Mouse (Mus musculus): ENCODE results near the gene Adam11.

Gene Adam11

DNA sequence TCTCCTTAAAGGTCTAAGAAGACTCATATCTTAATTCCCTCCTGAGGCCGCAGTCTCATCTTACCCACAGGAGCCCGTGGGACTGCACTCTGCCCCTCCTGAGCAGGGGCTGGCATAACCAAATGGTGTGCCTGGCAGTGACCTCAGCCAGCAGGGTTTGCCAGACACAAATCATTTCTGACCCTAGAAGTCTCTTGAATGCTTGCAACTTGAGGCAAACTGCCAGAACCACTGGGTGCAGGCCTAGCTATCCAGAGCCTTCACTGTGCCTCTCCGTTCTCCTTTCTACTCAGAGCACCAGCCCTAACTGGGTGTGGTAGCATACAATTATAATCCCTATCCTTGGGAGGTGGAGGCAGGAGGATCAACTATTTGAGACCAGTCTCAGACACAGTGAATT, 16.5 kb upstream of the Adam11 start:
- H3K36me3 ChIP-seq (ENCODE audit: insufficient read depth, low read length), result no peaks in the 10 kb centered on the region
- H3K27me3 ChIP-seq (ENCODE audit: insufficient read depth, low read length), result peaks cover 37% of the 10 kb centered on the region
- no peak for TF ChIP-seq CTCF (conservative IDR thresholded peaks at IDR 0.05; ENCODE audit: low read length)
- no peak for TF ChIP-seq NANOG (IDR thresholded peaks at IDR 0.05; ENCODE audit: borderline replicate concordance, low read length)
- no peak for TF ChIP-seq POU5F1 (IDR thresholded peaks at IDR 0.05; ENCODE audit: borderline replicate concordance, low read length)

DNA sequence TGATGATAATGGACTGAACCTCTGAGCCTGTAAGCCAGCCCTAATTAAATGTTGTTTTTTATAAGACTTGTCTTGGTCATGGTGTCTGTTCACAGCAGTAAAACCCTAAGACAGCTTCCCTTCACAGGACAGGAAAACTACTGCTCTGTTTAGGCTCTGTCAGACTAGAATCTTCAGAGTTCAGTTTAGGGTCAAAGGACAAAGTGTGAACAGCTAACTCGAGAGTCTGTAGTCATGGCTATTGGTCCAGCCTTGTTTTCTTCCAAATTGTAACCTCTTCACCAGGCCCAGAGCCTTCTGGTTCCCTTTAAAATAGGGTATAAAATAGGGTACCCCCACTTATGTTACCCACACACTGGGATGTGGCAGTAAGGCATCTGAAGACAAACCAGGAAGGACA, 13.4 kb upstream of the Adam11 start:
- H3K9me3 ChIP-seq (ENCODE audit: low read length), result no peaks in the 10 kb centered on the region
- peaks cover 18% of the 10 kb centered on the region for H3K4me1 ChIP-seq (replicated peaks; ENCODE audit: low read depth, low read length)
- TF ChIP-seq POU5F1 (IDR thresholded peaks at IDR 0.05; ENCODE audit: borderline replicate concordance, low read length) (no peak), NANOG (IDR thresholded peaks at IDR 0.05; ENCODE audit: borderline replicate concordance, low read length) (no peak), CTCF (conservative IDR thresholded peaks at IDR 0.05; ENCODE audit: low read length) (no peak)
- H3K4me3 ChIP-seq (replicated peaks; ENCODE audit: low read length), result no peak overlapping the region
- peaks cover 35% of the 10 kb centered on the region for H3K27me3 ChIP-seq (ENCODE audit: insufficient read depth, low read length)
- no peaks in the 10 kb centered on the region for H3K36me3 ChIP-seq (ENCODE audit: insufficient read depth, low read length)

More for the DNA sequence above, 16.5 kb upstream of the Adam11 start:
- Histone ChIP-seq H3K9me3 (ENCODE audit: low read length) (no peaks in the 10 kb centered on the region), H3K4me1 (replicated peaks; ENCODE audit: low read depth, low read length) (peaks cover 32% of the 10 kb centered on the region), H3K4me3 (replicated peaks; ENCODE audit: low read length) (no peak overlapping the region)

- H3K36me3 ChIP-seq (ENCODE audit: insufficient read depth, low read length), result no peaks in the 10 kb centered on the region
- H3K27me3 ChIP-seq (ENCODE audit: insufficient read depth, low read length), result peaks cover 31% of the 10 kb centered on the region
- H3K4me3 ChIP-seq (replicated peaks; ENCODE audit: low read length), result no peak overlapping the region
- peaks cover 22% of the 10 kb centered on the region for H3K4me1 ChIP-seq (replicated peaks; ENCODE audit: low read depth, low read length)
- H3K9me3 ChIP-seq (ENCODE audit: low read length), result no peaks in the 10 kb centered on the region
- no peak for TF ChIP-seq CTCF (conservative IDR thresholded peaks at IDR 0.05; ENCODE audit: low read length)
- no peak for TF ChIP-seq POU5F1 (IDR thresholded peaks at IDR 0.05; ENCODE audit: borderline replicate concordance, low read length)
- no peak for TF ChIP-seq NANOG (IDR thresholded peaks at IDR 0.05; ENCODE audit: borderline replicate concordance, low read length)
Measured at GRCm38 (mm10) chr11:102748381-102748780, 12.9 kb upstream of the Adam11 start.

GRCm38 (mm10) chr11:102749712-102750111, 11.5 kb upstream of the Adam11 start:
- peaks cover 28% of the 10 kb centered on the region for H3K4me1 ChIP-seq (replicated peaks; ENCODE audit: low read depth, low read length)
- TF ChIP-seq CTCF (conservative IDR thresholded peaks at IDR 0.05; ENCODE audit: low read length), result no peak
- no peak for TF ChIP-seq NANOG (IDR thresholded peaks at IDR 0.05; ENCODE audit: borderline replicate concordance, low read length)
- no peak for TF ChIP-seq POU5F1 (IDR thresholded peaks at IDR 0.05; ENCODE audit: borderline replicate concordance, low read length)
- no peaks in the 10 kb centered on the region for H3K9me3 ChIP-seq (ENCODE audit: low read length)
- no peak overlapping the region for H3K4me3 ChIP-seq (replicated peaks; ENCODE audit: low read length)
- H3K27me3 ChIP-seq (ENCODE audit: insufficient read depth, low read length), result peaks cover 31% of the 10 kb centered on the region
- H3K36me3 ChIP-seq (ENCODE audit: insufficient read depth, low read length), result no peaks in the 10 kb centered on the region

GRCm38 (mm10) chr11:102752896-102753590, 8.2 kb upstream of the Adam11 start:
- H3K36me3 ChIP-seq (ENCODE audit: insufficient read depth, low read length), result no peaks in the 10 kb centered on the region
- peaks cover 24% of the 10 kb centered on the region for H3K4me1 ChIP-seq (replicated peaks; ENCODE audit: low read depth, low read length)
- no peak for TF ChIP-seq POU5F1 (IDR thresholded peaks at IDR 0.05; ENCODE audit: borderline replicate concordance, low read length)
- no peak for TF ChIP-seq NANOG (IDR thresholded peaks at IDR 0.05; ENCODE audit: borderline replicate concordance, low read length)
- TF ChIP-seq CTCF (conservative IDR thresholded peaks at IDR 0.05; ENCODE audit: low read length), result no peak
- H3K27me3 ChIP-seq (ENCODE audit: insufficient read depth, low read length), result peaks cover 57% of the 10 kb centered on the region
- H3K4me3 ChIP-seq (replicated peaks; ENCODE audit: low read length), result no peak overlapping the region
- no peaks in the 10 kb centered on the region for H3K9me3 ChIP-seq (ENCODE audit: low read length)

- H3K4me1 ChIP-seq (replicated peaks; ENCODE audit: low read depth, low read length), result peaks cover 24% of the 10 kb centered on the region
- H3K9me3 ChIP-seq (ENCODE audit: low read length), result no peaks in the 10 kb centered on the region
- peaks cover 63% of the 10 kb centered on the region for H3K27me3 ChIP-seq (ENCODE audit: insufficient read depth, low read length)
- H3K4me3 ChIP-seq (replicated peaks; ENCODE audit: low read length), result no peak overlapping the region
- H3K36me3 ChIP-seq (ENCODE audit: insufficient read depth, low read length), result no peaks in the 10 kb centered on the region
- no peak for TF ChIP-seq NANOG (IDR thresholded peaks at IDR 0.05; ENCODE audit: borderline replicate concordance, low read length)
- no peak for TF ChIP-seq POU5F1 (IDR thresholded peaks at IDR 0.05; ENCODE audit: borderline replicate concordance, low read length)
- no peak for TF ChIP-seq CTCF (conservative IDR thresholded peaks at IDR 0.05; ENCODE audit: low read length)
Measured at GRCm38 (mm10) chr11:102753591-102754324, 7.5 kb upstream of the Adam11 start.

GRCm38 (mm10) chr11:102754416-102754815, 6.8 kb upstream of the Adam11 start:
- TF ChIP-seq NANOG (IDR thresholded peaks at IDR 0.05; ENCODE audit: borderline replicate concordance, low read length) (no peak), CTCF (conservative IDR thresholded peaks at IDR 0.05; ENCODE audit: low read length) (no peak), POU5F1 (IDR thresholded peaks at IDR 0.05; ENCODE audit: borderline replicate concordance, low read length) (no peak)
- H3K36me3 ChIP-seq (ENCODE audit: insufficient read depth, low read length), result no peaks in the 10 kb centered on the region
- peaks cover 24% of the 10 kb centered on the region for H3K4me1 ChIP-seq (replicated peaks; ENCODE audit: low read depth, low read length)
- H3K9me3 ChIP-seq (ENCODE audit: low read length), result no peaks in the 10 kb centered on the region
- H3K27me3 ChIP-seq (ENCODE audit: insufficient read depth, low read length), result peaks cover 70% of the 10 kb centered on the region
- H3K4me3 ChIP-seq (replicated peaks; ENCODE audit: low read length), result no peak overlapping the region

DNA sequence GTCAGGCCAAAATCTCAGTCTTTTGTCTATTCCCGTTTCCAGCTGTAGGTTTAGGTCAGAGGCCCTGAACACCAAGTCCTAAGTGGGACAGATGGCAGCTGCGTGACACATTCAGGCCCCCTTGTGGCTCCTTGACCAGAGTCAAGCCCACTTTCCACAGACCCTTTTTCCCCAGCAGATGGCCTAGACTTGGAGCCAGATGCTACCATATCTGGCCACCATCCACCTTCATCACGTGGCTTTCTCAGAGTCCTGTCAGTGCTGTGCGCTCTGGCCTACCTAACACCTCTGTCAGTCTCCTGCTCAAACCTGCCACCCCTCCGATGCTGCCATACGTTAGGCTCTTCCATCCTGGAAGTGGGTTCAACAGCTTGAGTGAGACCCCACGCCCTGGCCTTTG, 5.8 kb upstream of the Adam11 start:
- H3K27me3 ChIP-seq (ENCODE audit: insufficient read depth, low read length), result peaks cover 75% of the 10 kb centered on the region
- H3K4me1 ChIP-seq (replicated peaks; ENCODE audit: low read depth, low read length), result peaks cover 18% of the 10 kb centered on the region
- TF ChIP-seq CTCF (conservative IDR thresholded peaks at IDR 0.05; ENCODE audit: low read length) (no peak), NANOG (IDR thresholded peaks at IDR 0.05; ENCODE audit: borderline replicate concordance, low read length) (no peak), POU5F1 (IDR thresholded peaks at IDR 0.05; ENCODE audit: borderline replicate concordance, low read length) (no peak)
- H3K4me3 ChIP-seq (replicated peaks; ENCODE audit: low read length), result no peak overlapping the region
- no peaks in the 10 kb centered on the region for H3K36me3 ChIP-seq (ENCODE audit: insufficient read depth, low read length)
- no peaks in the 10 kb centered on the region for H3K9me3 ChIP-seq (ENCODE audit: low read length)

Measured in E14TG2a.4 (cell line).